Mouse (Mus musculus) layer of hippocampus, postnatal 36 days (tissue): ENCODE results near the gene Mapk11. TPM values are rescaled to one million over a fixed set of nuclear protein-coding genes. Genes with fewer than 3 reads are reported as not detected.

ENCODE experiments used
- DNase-seq, 2 experiments: peaks; one replicate each; pipeline ENCODE4 v3.0.0; 2022
- total RNA-seq, 2 experiments: library from RNA; stranded (reverse); gene quantifications; 2 replicates each; pipeline ENCODE4 v1.2.3; 2021

Mapk11 gene
- total RNA-seq, 2 experiments from 2014 or later, result 21.9 to 22.8 TPM

DNA sequence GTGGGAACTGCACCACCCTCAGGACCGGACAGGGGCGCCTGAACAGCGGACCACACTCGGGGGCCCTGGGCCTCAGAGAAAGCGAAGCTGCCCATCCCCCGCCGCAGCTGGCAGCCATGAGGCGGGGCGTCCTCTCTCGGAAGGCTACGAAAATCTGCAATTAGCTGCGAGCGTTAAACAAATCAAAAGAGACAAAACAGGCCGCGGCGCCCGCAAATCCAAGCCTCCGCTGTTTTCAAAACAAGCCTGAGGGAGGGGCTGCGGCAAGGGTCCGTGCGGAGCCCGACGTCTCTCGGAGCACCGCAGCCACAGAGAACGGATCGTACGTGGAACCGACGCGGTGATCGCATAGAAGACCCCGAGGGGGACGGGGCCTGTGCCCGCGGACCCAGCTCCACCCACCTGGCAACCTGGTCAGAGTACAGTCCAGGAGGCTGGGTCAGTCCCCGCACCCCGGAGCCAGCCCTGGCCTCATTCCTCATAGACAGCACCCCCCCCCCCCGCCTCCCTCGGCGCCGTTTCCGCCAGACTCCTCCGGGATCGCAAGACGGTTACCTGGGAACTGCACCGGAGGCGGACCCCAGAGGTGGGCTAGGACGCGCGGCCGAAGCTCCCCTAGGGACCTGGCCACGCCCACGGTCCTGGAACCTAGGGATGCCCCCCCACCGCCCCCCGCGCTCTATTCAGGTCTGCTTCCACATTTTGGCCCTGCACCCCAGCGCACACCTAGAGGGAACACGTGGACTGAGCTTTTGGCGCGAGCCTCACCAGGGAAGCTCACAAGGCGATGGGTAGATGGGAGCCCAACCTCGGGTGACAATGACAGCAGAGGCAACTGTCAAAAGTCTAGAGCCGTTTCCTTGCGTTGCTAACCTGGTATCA, 23.8 kb upstream of the Mapk11 start:
- peak; percentile 58 to 67 for DNase-seq

- no peak for DNase-seq
Observed at GRCm38 (mm10) chr15:89172276-89172935, 23.0 kb upstream of the Mapk11 start.

DNA sequence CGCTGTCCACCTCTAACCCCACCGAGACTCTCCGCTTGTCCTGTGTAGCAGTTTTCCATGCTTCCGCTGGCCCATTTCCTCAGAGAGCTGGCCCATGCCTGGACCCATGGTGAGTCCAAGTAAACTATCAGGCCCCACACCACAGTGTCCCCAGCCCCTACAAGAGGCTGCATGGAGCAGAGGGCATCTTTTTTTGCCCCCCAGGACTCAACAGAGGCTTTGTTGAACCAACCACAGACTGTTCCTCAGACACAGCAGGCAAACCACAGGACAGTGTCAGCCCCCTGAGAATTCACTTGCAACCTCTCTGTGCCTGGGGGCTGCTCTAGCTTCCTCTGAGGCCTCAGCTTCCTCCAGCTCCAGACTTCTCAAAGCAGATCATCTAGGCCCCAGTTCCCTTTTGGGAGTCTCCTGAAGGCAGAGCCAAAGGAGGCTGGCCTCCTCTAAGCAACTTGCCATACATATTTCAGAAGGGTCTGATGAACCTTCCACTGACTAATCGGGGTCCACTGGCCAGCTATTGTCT, 22.2 kb upstream of the Mapk11 start:
- DNase-seq, result no peak

DNA sequence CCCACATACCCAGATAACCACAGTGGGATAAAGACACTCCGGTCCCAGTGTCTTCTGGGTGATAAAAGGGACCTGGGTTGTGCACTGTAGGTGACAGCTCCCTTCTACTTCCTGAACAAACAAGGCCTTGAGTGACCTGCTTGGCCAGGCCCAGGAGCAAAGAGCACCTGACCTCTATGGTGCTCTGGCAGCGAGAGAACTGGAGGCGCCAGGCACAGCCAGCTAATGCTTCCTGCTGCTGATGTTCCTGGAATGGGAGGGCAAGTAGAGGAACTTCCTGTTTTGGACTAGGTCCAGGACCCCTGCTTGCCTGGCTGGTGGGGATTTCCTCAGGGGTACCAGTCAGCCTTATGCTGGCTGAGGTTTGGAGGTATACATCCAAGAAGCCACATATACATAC, 20.7 kb upstream of the Mapk11 start:
- no peak for DNase-seq

GRCm38 (mm10) chr15:89169431-89169830, 20.0 kb upstream of the Mapk11 start:
- peak; percentile 84 for DNase-seq

GRCm38 (mm10) chr15:89168922-89169321, 19.5 kb upstream of the Mapk11 start:
- no peak for DNase-seq

DNA sequence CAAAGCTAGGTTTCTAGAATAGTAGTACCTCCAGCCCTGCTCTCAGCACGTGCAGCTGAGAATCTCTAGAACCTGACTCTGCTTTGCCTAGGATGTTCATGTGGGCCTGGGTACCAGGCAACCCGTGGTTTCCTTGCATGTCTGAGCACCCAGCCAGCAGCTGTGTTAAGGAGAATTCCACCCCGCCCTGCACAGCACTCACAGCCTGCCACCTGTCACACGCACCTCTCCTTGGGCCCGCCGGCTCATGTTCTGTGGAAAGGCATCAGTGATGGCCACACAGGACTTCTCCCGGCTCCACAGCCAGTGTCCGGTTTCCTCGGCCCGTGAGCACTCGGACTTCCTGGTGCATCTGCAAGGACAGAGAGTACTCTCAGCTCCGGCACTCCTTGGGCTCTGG, 16.1 kb upstream of the Mapk11 start:
- no peak for DNase-seq

GRCm38 (mm10) chr15:89161397-89161796, 12.0 kb upstream of the Mapk11 start:
- DNase-seq, result no peak

DNA sequence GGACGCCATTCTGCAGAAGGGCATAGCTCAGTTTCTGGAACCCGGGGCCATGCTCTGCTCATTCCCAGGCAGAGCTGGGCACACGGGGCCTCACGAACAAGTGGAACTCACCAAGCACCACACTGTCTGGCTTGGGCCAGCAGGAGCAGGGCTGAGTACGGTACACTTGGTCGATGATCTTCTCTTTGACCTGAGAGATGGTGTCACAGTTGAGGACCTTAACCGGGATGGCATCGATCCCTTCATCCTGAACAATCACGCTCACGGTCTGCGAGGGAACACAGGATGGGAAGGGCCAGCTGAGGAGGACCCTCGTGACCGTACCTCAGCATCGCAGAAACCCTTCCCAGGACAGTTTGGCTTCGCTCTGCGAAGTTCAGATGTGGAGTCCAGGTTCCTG, 9.1 kb upstream of the Mapk11 start:
- no peak for DNase-seq

DNA sequence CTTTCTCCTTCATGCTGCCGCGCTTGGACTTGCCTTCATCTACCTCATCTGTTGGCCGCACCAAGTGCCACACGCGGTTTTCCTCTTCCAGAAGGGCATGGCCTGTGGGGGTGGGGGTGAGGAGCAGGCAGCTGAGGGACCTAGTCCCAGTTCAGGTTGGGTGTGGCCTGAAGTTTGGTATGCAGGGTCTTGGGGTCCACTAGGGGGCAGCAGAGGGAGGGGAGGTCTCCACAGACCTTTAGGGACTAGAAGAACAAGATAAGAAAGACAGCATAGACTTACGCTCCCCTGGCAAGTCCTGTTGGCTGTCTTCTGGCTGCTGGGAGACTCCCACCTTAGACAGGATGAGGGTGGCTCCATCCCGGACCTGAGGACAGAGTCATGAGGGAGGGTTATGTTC, 8.5 kb upstream of the Mapk11 start:
- no peak for DNase-seq

GRCm38 (mm10) chr15:89152312-89152711, 2.9 kb upstream of the Mapk11 start:
- no peak for DNase-seq

GRCm38 (mm10) chr15:89150041-89150390, 588 bp upstream of the Mapk11 start:
- no peak for DNase-seq

GRCm38 (mm10) chr15:89148496-89149270, 745 bp downstream of the Mapk11 start:
- no peak for DNase-seq

DNA sequence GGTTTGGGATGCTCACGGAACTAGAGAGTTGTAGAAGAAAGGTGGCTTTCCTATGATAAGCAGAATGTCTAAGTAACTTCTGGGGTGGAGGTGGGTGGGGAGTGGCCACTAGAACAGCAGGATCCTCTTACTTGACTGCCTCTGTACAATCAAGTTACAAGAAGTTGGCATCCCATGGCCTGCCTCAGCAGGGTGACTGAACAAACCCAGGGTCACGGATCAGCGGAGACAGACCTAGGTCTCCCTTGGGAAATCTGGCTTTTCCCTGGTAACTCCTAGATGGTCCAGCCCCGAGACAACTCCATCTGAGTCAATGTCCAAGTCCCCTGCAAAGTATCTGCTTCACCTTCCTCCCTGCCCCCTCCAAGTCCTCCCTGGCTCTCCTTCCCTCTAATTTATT, 1.5 kb downstream of the Mapk11 start:
- no peak for DNase-seq

GRCm38 (mm10) chr15:89147456-89147855, 2.0 kb downstream of the Mapk11 start:
- DNase-seq, result no peak

GRCm38 (mm10) chr15:89147024-89147423, 2.4 kb downstream of the Mapk11 start:
- DNase-seq, result no peak

- peak in 1 of 2 experiments; percentile 44 for DNase-seq
Observed at GRCm38 (mm10) chr15:89146537-89146936, 2.9 kb downstream of the Mapk11 start.

DNA sequence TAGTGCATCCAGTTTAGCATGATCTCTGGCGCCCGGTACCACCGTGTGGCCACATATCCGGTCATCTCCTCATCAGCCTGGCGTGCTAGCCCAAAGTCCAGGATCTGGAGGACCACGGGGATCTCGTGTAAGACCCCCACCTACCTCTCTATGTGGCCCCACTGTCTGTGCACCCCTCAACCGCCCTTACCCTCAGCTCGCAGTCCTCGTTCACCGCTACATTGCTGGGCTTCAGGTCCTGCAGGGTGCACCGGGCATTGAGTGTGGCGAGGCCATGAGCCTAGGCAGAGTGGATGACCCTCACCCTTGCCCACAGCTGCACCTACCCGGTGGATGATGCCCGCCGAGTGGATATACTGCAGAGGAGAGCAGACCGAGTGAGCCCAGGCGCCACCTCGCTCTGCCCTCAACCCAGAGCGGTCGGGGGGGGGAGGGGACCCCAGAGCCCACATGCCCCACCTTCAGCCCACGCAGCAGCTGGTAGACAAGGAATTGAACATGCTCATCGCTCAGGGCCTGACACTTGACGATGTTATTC, 3.5 kb downstream of the Mapk11 start:
- DNase-seq, result no peak

DNA sequence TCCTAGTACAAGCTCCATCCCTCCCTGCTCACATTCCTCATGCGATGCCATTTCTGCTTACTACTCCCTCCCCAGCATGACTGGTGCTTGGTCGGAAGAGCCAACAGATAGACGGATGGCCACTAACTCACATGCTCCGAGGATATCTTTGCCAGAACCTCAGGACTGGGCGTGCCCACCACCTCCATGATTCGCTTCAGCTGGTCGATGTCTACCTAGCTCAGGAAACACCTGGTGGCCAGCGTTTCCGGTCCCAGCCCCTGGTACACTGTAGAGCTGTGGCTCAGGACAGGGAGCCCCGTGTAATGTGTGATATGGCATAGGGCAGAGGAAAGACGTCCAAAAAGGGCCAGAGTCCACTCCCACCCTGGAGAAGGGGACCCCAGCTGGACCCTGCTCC, 4.5 kb downstream of the Mapk11 start:
- DNase-seq, result no peak

GRCm38 (mm10) chr15:89143134-89143533, 6.3 kb downstream of the Mapk11 start:
- no peak for DNase-seq

GRCm38 (mm10) chr15:89141905-89142304, 7.5 kb downstream of the Mapk11 start:
- DNase-seq, result no peak

DNA sequence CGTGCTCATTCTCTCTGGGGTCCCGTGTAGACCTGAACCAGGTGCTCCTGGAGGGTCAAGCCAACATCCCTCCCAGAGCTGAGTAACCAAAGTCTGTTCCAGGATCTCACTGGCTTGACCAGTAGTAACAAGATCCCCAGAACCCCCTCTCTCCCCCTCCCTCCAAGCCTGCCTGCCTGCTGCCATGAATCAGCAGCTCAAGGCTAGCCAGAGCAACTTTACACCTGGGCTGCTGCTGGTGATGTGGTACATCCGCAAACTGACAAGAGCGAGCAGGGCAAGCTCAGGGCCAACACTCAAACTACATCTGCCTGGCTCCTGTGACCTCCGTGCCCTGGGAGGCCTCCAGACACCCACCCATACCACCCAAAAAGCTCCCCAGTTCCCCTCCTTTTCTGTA, 8.0 kb downstream of the Mapk11 start:
- no peak for DNase-seq
